Mouse (Mus musculus) heart, postnatal 4 days (tissue): Measurements from ENCODE around the gene Gpam. TPM values are rescaled to one million over a fixed set of nuclear protein-coding genes. Genes with fewer than 3 reads are reported as not detected.

Experiments
- DNase-seq: peaks from one replicate; pipeline ENCODE4 v3.0.0; 2021
- total RNA-seq, 2 experiments: library from RNA; stranded (reverse); gene quantifications; 2 replicates each; pipeline ENCODE4 v1.2.3; 2021

The Gpam gene
- total RNA-seq, 2 experiments from 2014 or later, result 61.4 to 62.7 TPM

DNA sequence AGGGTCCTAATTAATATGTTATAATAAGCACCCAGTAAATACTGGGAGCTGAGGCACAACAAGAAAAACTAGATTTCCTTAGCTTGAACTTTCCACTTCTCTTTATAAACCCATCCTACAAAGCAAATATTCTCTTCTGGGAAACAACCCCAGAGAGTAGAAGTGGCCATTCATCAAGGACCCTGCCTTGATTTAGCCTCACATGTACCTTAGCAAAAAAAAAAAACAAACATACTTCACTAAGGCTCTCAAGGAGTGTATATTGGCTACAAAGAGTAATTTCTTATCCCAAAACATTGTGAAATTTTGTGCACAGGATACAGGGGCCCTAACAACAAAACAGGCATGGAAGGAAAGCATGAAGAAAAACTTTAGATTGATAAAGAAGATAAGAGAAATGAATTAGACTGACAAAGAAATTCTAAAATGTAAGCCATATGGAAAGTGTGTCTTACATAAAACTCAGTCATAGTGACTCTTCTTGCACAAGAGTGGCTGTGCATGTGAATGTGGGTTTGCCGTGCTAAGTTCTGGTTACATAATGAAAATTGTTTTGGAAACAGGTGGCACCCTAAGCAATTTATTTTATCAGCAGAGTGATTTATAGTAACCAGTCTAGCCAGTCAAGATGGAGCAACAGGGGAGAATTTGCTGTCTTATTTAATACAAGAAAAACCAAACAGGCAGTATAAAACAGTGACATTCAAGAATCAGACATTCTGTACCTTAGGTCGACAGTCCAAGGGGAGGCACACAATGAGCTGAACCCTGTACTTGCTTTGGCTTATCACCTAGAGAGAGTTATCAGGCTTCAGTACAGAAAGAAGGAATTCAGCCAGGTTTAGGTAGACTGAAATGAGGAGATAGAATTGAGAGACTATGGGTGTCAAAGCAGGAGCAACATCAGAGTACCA, 26.6 kb downstream of the Gpam start:
- DNase-seq, result no peak

DNA sequence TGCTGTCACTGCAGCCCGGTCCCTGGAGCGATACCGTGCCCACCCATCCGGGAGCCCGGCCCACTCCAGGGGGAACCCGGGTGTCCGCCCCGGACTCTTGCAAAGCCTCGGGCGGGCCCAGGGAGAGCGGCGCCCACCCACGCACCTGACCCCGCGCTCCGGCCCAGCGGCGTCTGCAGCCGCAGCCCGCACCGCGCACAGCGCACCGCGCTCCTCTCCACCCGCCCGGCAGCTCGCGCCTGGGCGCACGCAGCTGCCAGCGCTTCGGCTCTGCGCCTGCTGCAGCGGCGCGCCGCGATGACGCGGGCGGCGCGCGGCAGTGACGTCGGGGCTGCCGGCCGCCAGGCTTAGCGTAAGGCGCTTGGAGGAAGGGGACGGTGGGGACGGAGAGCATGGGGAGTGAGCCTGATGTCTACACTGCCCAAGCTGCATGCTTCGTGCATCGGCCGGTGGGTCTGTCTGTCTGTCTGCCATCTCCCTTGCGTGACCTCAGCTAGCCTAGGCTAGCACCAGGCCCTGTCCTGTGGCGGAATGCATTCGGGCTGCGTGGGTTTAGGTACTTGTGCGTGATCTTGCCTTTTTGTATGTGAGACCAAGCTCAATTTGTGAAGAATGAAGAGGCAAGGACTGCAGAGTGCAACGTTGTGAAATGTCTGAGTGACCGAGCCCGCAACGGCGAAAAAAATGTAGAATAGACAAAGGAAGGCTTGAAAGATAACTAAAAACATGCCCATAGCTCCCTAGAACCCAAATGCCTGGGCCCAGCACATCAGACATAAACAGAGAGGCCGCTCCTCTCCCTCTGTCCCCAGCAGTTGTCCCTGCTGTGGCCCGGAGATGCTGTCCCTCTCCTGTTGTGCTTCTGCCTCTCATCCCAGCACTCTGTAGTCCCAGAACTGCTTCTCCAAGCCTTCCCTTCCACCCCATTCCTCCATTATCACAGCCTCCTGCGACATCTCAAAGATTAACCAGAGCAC, 27.6 kb downstream of the Gpam start:
- DNase-seq, result peak; percentile 84

GRCm38 (mm10) chr19:55098409-55099183, 28.4 kb downstream of the Gpam start:
- peak; percentile 69 for DNase-seq

DNA sequence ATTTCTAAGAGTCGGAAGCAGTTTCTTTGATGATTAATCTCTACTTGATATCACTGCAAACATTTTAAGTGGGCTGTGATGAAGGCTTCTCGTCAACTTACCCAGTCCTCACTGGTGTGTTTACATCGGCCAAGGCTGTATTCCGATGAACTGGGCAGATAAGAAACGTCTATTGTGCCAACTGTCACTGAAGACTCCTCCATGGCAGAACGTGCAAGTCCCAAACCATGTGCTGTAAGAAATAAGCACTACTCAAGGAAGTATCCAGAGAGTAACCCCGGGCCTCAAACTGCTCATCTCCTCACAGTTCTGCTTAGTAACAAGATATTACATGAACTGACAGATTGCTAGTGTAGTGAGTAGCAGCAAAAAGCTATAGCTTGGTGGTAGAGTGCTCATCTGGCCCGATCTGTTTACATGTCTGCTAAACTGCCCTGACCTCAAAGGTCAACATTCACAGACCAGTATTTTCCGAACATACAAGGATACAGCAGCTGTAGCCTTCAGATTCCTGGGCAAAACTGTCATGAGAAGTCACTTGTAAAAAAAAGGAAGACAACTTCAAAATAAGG, 29.6 kb downstream of the Gpam start:
- no peak for DNase-seq

GRCm38 (mm10) chr19:55096666-55097065, 30.4 kb downstream of the Gpam start:
- DNase-seq, result no peak

GRCm38 (mm10) chr19:55095547-55095946, 31.5 kb downstream of the Gpam start:
- DNase-seq, result no peak

- no peak for DNase-seq
These were observed 35.2 kb downstream of the Gpam start for GRCm38 (mm10) chr19:55091602-55092413.

GRCm38 (mm10) chr19:55090885-55091284, 36.2 kb downstream of the Gpam start:
- no peak for DNase-seq

GRCm38 (mm10) chr19:55090142-55090541, 36.9 kb downstream of the Gpam start:
- no peak for DNase-seq

- no peak for DNase-seq
These were observed 39.3 kb downstream of the Gpam start for GRCm38 (mm10) chr19:55087776-55088175.

DNA sequence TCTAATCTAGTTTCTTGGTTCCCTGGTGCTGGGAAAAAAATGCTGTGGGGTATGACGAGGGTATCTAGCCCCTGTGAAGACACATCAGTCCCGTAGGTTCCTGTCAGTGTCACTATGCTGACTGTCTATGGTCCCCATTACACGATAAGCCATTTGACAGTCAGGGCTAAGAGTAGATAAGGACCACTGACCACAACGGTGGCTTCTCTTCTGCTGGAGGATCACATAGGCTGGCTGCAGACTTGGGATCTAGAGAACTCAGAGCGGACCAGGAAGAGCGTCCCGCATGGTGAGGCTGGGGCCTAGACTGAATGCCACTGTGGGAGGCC, 41.2 kb downstream of the Gpam start:
- DNase-seq, result no peak

GRCm38 (mm10) chr19:55084971-55085856, 41.8 kb downstream of the Gpam start:
- no peak for DNase-seq

DNA sequence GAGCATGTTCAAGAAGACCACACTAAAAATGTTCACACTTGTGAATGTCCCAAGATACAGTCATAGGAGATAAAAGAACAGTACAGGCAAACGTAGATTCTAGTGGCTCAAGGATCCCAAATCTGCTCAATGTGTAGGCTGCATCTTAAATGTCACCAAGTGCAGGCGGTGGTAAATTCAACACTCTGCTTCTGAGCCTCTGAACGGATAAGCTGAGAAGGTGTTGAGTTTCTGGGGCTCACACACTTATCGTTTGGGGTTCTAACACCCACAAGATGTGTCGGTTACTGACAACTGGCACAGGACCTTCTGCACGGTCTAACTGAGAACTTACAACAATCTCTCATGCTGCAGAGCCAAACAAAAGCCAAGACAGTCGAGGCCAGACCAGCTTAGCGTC, 50.2 kb downstream of the Gpam start:
- DNase-seq, result no peak

GRCm38 (mm10) chr19:55073004-55073403, 54.0 kb downstream of the Gpam start:
- DNase-seq, result no peak

- DNase-seq, result no peak
These were observed 58.0 kb downstream of the Gpam start for GRCm38 (mm10) chr19:55069054-55069453.

- DNase-seq, result peak; percentile 36
These were observed 63.8 kb downstream of the Gpam start for GRCm38 (mm10) chr19:55063272-55063671.

- DNase-seq, result no peak
These were observed 64.5 kb downstream of the Gpam start for GRCm38 (mm10) chr19:55062501-55062900.

DNA sequence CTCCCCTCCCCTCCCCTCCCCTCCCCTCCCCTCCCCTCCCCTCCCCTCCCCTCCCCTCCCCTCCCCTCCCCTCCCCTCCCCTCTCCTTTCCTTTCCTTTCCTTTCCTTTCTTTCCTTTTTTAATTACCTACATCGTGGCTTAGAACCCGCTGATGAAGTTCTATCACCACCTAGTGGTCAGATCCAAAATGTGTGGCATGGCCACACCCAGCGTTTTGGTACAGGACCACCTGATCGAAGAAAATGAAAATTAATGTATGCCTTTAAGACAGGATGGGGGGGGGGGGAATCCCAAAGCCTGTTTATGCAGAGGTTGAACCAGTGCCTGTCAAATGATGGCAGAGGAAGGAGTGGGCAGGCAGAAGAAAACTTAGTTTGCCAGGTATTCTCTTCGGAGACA, 65.1 kb downstream of the Gpam start:
- peak; percentile 64 for DNase-seq

DNA sequence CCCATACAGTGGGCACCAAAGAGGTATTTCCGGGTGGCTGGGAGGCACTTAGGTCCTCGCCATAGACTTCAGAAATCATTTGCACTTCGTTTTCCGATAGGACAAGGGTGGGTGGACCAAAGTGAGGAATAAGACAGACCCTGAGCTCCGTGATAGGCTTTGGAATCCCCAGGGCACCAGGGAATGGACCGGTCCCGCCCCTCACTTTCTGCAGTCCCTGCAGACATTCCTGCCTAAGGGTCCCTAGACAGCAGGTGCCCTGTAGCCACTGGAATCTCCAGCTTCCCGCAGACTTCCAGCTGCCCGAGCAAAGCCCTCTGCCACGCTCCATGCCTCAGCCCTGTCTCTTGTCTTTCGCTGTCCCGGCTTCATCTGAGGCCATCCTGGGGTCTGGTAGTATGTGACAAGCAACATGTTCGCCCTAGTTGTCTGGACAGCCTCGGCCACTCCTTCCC, 65.6 kb downstream of the Gpam start:
- no peak for DNase-seq

DNA sequence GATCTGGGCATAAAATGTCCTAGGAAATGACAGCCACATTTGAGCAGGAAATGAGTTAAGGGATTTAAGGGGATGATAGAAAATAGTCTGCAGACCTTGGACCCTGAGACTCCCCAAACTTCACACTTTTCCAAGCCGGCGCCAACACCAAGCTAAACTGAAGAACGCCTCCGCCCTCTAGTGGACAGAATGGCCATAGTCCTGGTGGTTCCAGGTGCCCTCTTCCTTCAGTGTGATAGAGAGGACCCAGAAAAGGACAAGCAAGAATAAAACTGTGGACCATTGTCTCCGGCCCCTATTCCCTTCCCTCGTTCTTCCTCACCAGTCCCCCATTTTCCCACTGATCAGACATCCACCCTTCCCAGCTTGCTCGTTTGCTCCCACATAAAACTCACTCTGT, 66.1 kb downstream of the Gpam start:
- peak; percentile 81 for DNase-seq
